Mouse (Mus musculus) cortical plate, adult 2 months (tissue): ENCODE results near the gene Cideb.

Experiments
- CTCF ChIP-seq: fragments of 200-500 bp; IDR thresholded peaks from 2 replicates; pipeline ENCODE4 v1.5.1; 2011; ENCODE audit warnings: mild to moderate bottlenecking, control low read depth, low read length; ENCODE audit not compliant: insufficient read depth; ENCODE audit errors: extremely low read depth
- POLR2A ChIP-seq: fragments of 200-500 bp; IDR thresholded peaks from 2 replicates; pipeline ENCODE4 v1.6.1; 2011; ENCODE audit warnings: mild to moderate bottlenecking, low read length, control low read depth; ENCODE audit not compliant: insufficient read depth; ENCODE audit errors: extremely low read depth

DNA sequence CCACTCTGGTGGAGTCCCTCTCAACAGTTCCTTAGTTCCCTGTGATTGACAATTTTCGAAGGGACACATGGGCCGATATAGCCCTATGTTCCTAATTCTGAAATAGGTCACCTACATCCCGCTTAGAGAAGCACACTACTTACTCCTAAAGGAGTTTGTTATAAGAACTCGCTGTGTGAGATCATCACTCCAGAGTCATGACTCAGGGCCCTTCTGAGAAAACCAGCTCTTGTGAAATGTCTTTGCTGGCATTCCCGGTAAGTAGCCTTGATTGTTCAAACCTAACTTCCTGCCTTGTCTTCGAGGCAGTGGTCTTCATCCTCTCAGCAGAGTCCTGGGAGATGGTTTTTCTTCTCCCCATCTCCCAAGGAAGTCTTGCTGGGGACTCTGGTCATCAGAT, 10.3 kb upstream of the Cideb start:
- no peak for TF ChIP-seq CTCF
- TF ChIP-seq POLR2A = no peak
